Mouse (Mus musculus) granulocyte monocyte progenitor cell, adult 5-6 weeks (primary cell): ENCODE measurements around the gene Zswim5. TPM values are rescaled to one million over a fixed set of nuclear protein-coding genes. Genes with fewer than 3 reads are reported as not detected.
A peak's percentile ranks its signal among the peaks of the same experiment; 100 is the strongest.

Experiments
- ATAC-seq: replicated peaks from 2 replicates; pipeline ENCODE4 v1.8.0; 2016; ENCODE audit warnings: mild to moderate bottlenecking, moderate TSS enrichment, inconsistent platforms; ENCODE audit not compliant: poor library complexity, severe bottlenecking
- total RNA-seq, 2 experiments: library from RNA; stranded (forward) in 1 of 2; stranded (reverse) in 1 of 2; fragments of 200-712, 200-1000 nt in 1 of 2; fragments of >200 nt in 1 of 2; fragmentation: Nextera tagmentation in 1 of 2; gene quantifications; 2 replicates each; pipeline ENCODE4 v1.2.3; 2014 to 2017

The Zswim5 gene
- total RNA-seq, 2 experiments from 2014 or later: not detected

GRCm38 (mm10) chr4:117001957-117002356 is 124.8 kb downstream of the Zswim5 start:
- ATAC-seq: no peak

- peak; percentile 64; the same call in 1 of the 2 replicates for ATAC-seq
Observed at GRCm38 (mm10) chr4:117002543-117003521, 125.7 kb downstream of the Zswim5 start.

- ATAC-seq: no peak
Observed at GRCm38 (mm10) chr4:117004649-117005048, 127.5 kb downstream of the Zswim5 start.

GRCm38 (mm10) chr4:117005611-117006400 is 128.6 kb downstream of the Zswim5 start:
- ATAC-seq: no peak

- no peak for ATAC-seq
Observed at GRCm38 (mm10) chr4:117007058-117007457, 129.9 kb downstream of the Zswim5 start.

GRCm38 (mm10) chr4:117010231-117010630 is 133.1 kb downstream of the Zswim5 start:
- no peak for ATAC-seq

- ATAC-seq: no peak
Observed at GRCm38 (mm10) chr4:117013596-117013995, 136.4 kb downstream of the Zswim5 start.

- ATAC-seq: no peak
Observed at GRCm38 (mm10) chr4:117014901-117015415, 137.8 kb downstream of the Zswim5 start.

GRCm38 (mm10) chr4:117017738-117018137 is 140.6 kb downstream of the Zswim5 start:
- ATAC-seq: 0 out of 2 replicates have a peak, but pooled peaks have one; percentile 31

GRCm38 (mm10) chr4:117018327-117018726 is 141.2 kb downstream of the Zswim5 start:
- ATAC-seq: no peak

GRCm38 (mm10) chr4:117019206-117020134 is 142.3 kb downstream of the Zswim5 start, which contains the start of gene Eif2b3:
TSS of gene Eif2b3 (plus strand) at chr4:117019402.
- ATAC-seq: peak; percentile 99

GRCm38 (mm10) chr4:117023469-117023868 is 146.3 kb downstream of the Zswim5 start:
- no peak for ATAC-seq

- no peak for ATAC-seq
Observed at GRCm38 (mm10) chr4:117031105-117031504, 153.9 kb downstream of the Zswim5 start.

Other genes starting within 250 kb of the Zswim5 start
- 190 and 192 TPM in 2 replicates for gene Nasp, start 249.4 kb upstream of the Zswim5 start, total RNA-seq (2014; fragmentation: Nextera tagmentation)
- 397 and 446 TPM in 2 replicates for gene Nasp, start 249.4 kb upstream of the Zswim5 start, total RNA-seq (2017)
- 398 and 454 TPM in 2 replicates for gene Akr1a1, start 225.7 kb upstream of the Zswim5 start, total RNA-seq (2014; fragmentation: Nextera tagmentation)
- 580 and 694 TPM in 2 replicates for gene Akr1a1, start 225.7 kb upstream of the Zswim5 start, total RNA-seq (2017)
- gene Prdx1, start 191.8 kb upstream of the Zswim5 start, total RNA-seq (2014; fragmentation: Nextera tagmentation): 255 and 303 TPM in 2 replicates
- gene Prdx1, start 191.8 kb upstream of the Zswim5 start, total RNA-seq (2017): 264 and 283 TPM in 2 replicates
- 31.0 and 32.4 TPM in 2 replicates for gene Mmachc, start 169.0 kb upstream of the Zswim5 start, total RNA-seq (2014; fragmentation: Nextera tagmentation)
- 19.2 and 27.0 TPM in 2 replicates for gene Mmachc, start 169.0 kb upstream of the Zswim5 start, total RNA-seq (2017)
- 47.8 and 66.8 TPM in 2 replicates for gene Ccdc163, start 168.9 kb upstream of the Zswim5 start, total RNA-seq (2014; fragmentation: Nextera tagmentation)
- gene Ccdc163, start 168.9 kb upstream of the Zswim5 start, total RNA-seq (2017): 13.6 and 18.8 TPM in 2 replicates
- gene Tesk2, start 156.4 kb upstream of the Zswim5 start, total RNA-seq (2014; fragmentation: Nextera tagmentation): 7.3 and 9.3 TPM in 2 replicates
- gene Tesk2, start 156.4 kb upstream of the Zswim5 start, total RNA-seq (2017): 7.3 and 11.1 TPM in 2 replicates
- 23.3 and 24.4 TPM in 2 replicates for gene Toe1, start 69.7 kb upstream of the Zswim5 start, total RNA-seq (2014; fragmentation: Nextera tagmentation)
- 39.7 and 58.6 TPM in 2 replicates for gene Toe1, start 69.7 kb upstream of the Zswim5 start, total RNA-seq (2017)
- gene Mutyh, start 69.7 kb upstream of the Zswim5 start, total RNA-seq (2014; fragmentation: Nextera tagmentation): 13.0 and 17.2 TPM in 2 replicates
- gene Mutyh, start 69.7 kb upstream of the Zswim5 start, total RNA-seq (2017): 4.5 and 5.8 TPM in 2 replicates
- gene Hpdl, start 55.7 kb upstream of the Zswim5 start, total RNA-seq (2014; fragmentation: Nextera tagmentation): not detected in 2 replicates
- 0.62 and 0.78 TPM in 2 replicates for gene Hpdl, start 55.7 kb upstream of the Zswim5 start, total RNA-seq (2017)
- 47.7 and 89.1 TPM in 2 replicates for gene Urod, start 117.0 kb downstream of the Zswim5 start, total RNA-seq (2014; fragmentation: Nextera tagmentation)
- 40.2 and 57.8 TPM in 2 replicates for gene Urod, start 117.0 kb downstream of the Zswim5 start, total RNA-seq (2017)
- gene Hectd3, start 117.9 kb downstream of the Zswim5 start, total RNA-seq (2014; fragmentation: Nextera tagmentation): 8.5 and 9.2 TPM in 2 replicates
- gene Hectd3, start 117.9 kb downstream of the Zswim5 start, total RNA-seq (2017): 14.7 and 15.3 TPM in 2 replicates
- gene Eif2b3, start 142.0 kb downstream of the Zswim5 start, total RNA-seq (2014; fragmentation: Nextera tagmentation): 13.1 and 31.2 TPM in 2 replicates
- 39.7 and 41.3 TPM in 2 replicates for gene Eif2b3, start 142.0 kb downstream of the Zswim5 start, total RNA-seq (2017)
- 0.97 TPM in 1 of 2 replicates, not detected in the other for gene Ptch2, start 218.7 kb downstream of the Zswim5 start, total RNA-seq (2014; fragmentation: Nextera tagmentation)
- gene Ptch2, start 218.7 kb downstream of the Zswim5 start, total RNA-seq (2017): not detected in 2 replicates
- gene Btbd19, start 248.3 kb downstream of the Zswim5 start, total RNA-seq (2014; fragmentation: Nextera tagmentation): 5.0 and 14.5 TPM in 2 replicates
- 6.9 and 7.2 TPM in 2 replicates for gene Btbd19, start 248.3 kb downstream of the Zswim5 start, total RNA-seq (2017)
- 0.77 TPM in 1 of 2 replicates, not detected in the other for gene Tctex1d4, start 249.4 kb downstream of the Zswim5 start, total RNA-seq (2014; fragmentation: Nextera tagmentation)
- gene Tctex1d4, start 249.4 kb downstream of the Zswim5 start, total RNA-seq (2017): not detected in 2 replicates